Mouse (Mus musculus): ENCODE data around the gene Olfr629. TPM values are rescaled to one million over a fixed set of nuclear protein-coding genes. Genes with fewer than 3 reads are reported as not detected.
"Not testable (repeated sequence)": the region's sequence is repeated elsewhere in the genome, so short reads cannot be mapped to it uniquely, and the experiment has no call there.

Gene Olfr629
- polyA plus RNA-seq, 1 experiment from 2014 or later = not detected

GRCm38 (mm10) chr7:103730074-103730473, 14.7 kb downstream of the Olfr629 start, which contains the start of gene Olfr628:
Olfr628 (plus strand) TSS chr7:103730374.
- no peaks in the 10 kb centered on the region for H3K27me3 ChIP-seq (ENCODE audit: control insufficient read depth, insufficient read depth, low read length)
- no peak for ATAC-seq (ENCODE audit: insufficient read depth, low FRiP score)
- no peak within 1 kb of the TSS for H3K4me2 ChIP-seq (ENCODE audit: low read depth, low read length)
- no peak within 1 kb of the TSS for H3K4me3 ChIP-seq (replicated peaks; ENCODE audit: low read length)
- no peak within 1 kb of the TSS for H3K27ac ChIP-seq (ENCODE audit: low read length)
- no peaks in the 10 kb centered on the region for H3K9me3 ChIP-seq (replicated peaks; ENCODE audit: control insufficient read depth, low read length)
- WGBS = 85% methylated on average over 1 of the region's 1 CpGs
- H3K9ac ChIP-seq (ENCODE audit: low read length) = no peak within 1 kb of the TSS
- no peaks in the 10 kb centered on the region for H3K4me1 ChIP-seq (ENCODE audit: control insufficient read depth, insufficient read depth, low read length)
- no peaks in the 10 kb centered on the region for H3K36me3 ChIP-seq (ENCODE audit: control insufficient read depth, insufficient read depth, low read length)

- ATAC-seq (ENCODE audit: insufficient read depth, low FRiP score); H3K27me3 ChIP-seq (ENCODE audit: control insufficient read depth, insufficient read depth, low read length): not testable (repeated sequence)
- WGBS = 93% methylated on average over 1 of the region's 1 CpGs
These were observed 28.3 kb downstream of the Olfr629 start for GRCm38 (mm10) chr7:103716398-103716797.

GRCm38 (mm10) chr7:103714371-103714770, 30.4 kb downstream of the Olfr629 start, which contains the start of gene Olfr243:
Olfr243 (plus strand) TSS chr7:103714671.
- H3K4me2 ChIP-seq (ENCODE audit: low read depth, low read length) = no peak within 1 kb of the TSS
- no peaks in the 10 kb centered on the region for H3K4me1 ChIP-seq (ENCODE audit: control insufficient read depth, insufficient read depth, low read length)
- H3K27me3 ChIP-seq (ENCODE audit: control insufficient read depth, insufficient read depth, low read length) = no peaks in the 10 kb centered on the region
- H3K9ac ChIP-seq (ENCODE audit: low read length) = no peak within 1 kb of the TSS
- ATAC-seq (ENCODE audit: insufficient read depth, low FRiP score) = no peak
- no peak within 1 kb of the TSS for H3K27ac ChIP-seq (ENCODE audit: low read length)
- H3K36me3 ChIP-seq (ENCODE audit: control insufficient read depth, insufficient read depth, low read length) = no peaks in the 10 kb centered on the region
- H3K4me3 ChIP-seq (replicated peaks; ENCODE audit: low read length) = no peak within 1 kb of the TSS
- H3K9me3 ChIP-seq (replicated peaks; ENCODE audit: control insufficient read depth, low read length) = no peaks in the 10 kb centered on the region

More at GRCm38 (mm10) chr7:103716398-103716797, 28.3 kb downstream of the Olfr629 start:
- H3K36me3 ChIP-seq (ENCODE audit: control insufficient read depth, insufficient read depth, low read length); H3K9ac ChIP-seq (ENCODE audit: low read length); H3K27ac ChIP-seq (ENCODE audit: low read length); H3K4me3 ChIP-seq (replicated peaks; ENCODE audit: low read length); H3K9me3 ChIP-seq (replicated peaks; ENCODE audit: control insufficient read depth, low read length); H3K4me1 ChIP-seq (ENCODE audit: control insufficient read depth, insufficient read depth, low read length); H3K4me2 ChIP-seq (ENCODE audit: low read depth, low read length): not testable (repeated sequence)

GRCm38 (mm10) chr7:103712024-103712423, 32.7 kb downstream of the Olfr629 start:
- Histone ChIP-seq H3K9ac (ENCODE audit: low read length) (no peak overlapping the region), H3K9me3 (replicated peaks; ENCODE audit: control insufficient read depth, low read length) (no peaks in the 10 kb centered on the region), H3K4me2 (ENCODE audit: low read depth, low read length) (no peak overlapping the region), H3K36me3 (ENCODE audit: control insufficient read depth, insufficient read depth, low read length) (no peaks in the 10 kb centered on the region), H3K4me3 (replicated peaks; ENCODE audit: low read length) (no peak overlapping the region), H3K27me3 (ENCODE audit: control insufficient read depth, insufficient read depth, low read length) (no peaks in the 10 kb centered on the region), H3K4me1 (ENCODE audit: control insufficient read depth, insufficient read depth, low read length) (no peaks in the 10 kb centered on the region), H3K27ac (ENCODE audit: low read length) (no peak overlapping the region)
- ATAC-seq (ENCODE audit: insufficient read depth, low FRiP score) = no peak
- WGBS = 27% methylated on average over 2 of the region's 2 CpGs

- no peaks in the 10 kb centered on the region for H3K9me3 ChIP-seq (replicated peaks; ENCODE audit: control insufficient read depth, low read length)
- H3K27ac ChIP-seq (ENCODE audit: low read length) = no peak overlapping the region
- no peaks in the 10 kb centered on the region for H3K36me3 ChIP-seq (ENCODE audit: control insufficient read depth, insufficient read depth, low read length)
- H3K27me3 ChIP-seq (ENCODE audit: control insufficient read depth, insufficient read depth, low read length) = no peaks in the 10 kb centered on the region
- H3K4me3 ChIP-seq (replicated peaks; ENCODE audit: low read length) = no peak overlapping the region
- H3K4me2 ChIP-seq (ENCODE audit: low read depth, low read length) = no peak overlapping the region
- ATAC-seq (ENCODE audit: insufficient read depth, low FRiP score) = no peak
- WGBS = 83% methylated on average over 4 of the region's 4 CpGs
- no peaks in the 10 kb centered on the region for H3K4me1 ChIP-seq (ENCODE audit: control insufficient read depth, insufficient read depth, low read length)
- H3K9ac ChIP-seq (ENCODE audit: low read length) = no peak overlapping the region
These were observed 45.3 kb downstream of the Olfr629 start for GRCm38 (mm10) chr7:103699469-103699868.

Other genes starting within 250 kb of the Olfr629 start
- not detected in 2 replicates for gene Olfr609, start 246.9 kb downstream of the Olfr629 start, polyA plus RNA-seq (2015; fragmentation: Nextera tagmentation; extraction: Ambion mirVana)
- not detected in 2 replicates for gene Olfr610, start 232.8 kb downstream of the Olfr629 start, polyA plus RNA-seq (2015; fragmentation: Nextera tagmentation; extraction: Ambion mirVana)
- gene Olfr611, start 224.1 kb downstream of the Olfr629 start, polyA plus RNA-seq (2015; fragmentation: Nextera tagmentation; extraction: Ambion mirVana) = not detected in 2 replicates
- not detected in 2 replicates for gene Olfr612, start 202.2 kb downstream of the Olfr629 start, polyA plus RNA-seq (2015; fragmentation: Nextera tagmentation; extraction: Ambion mirVana)
- gene Olfr613, start 196.9 kb downstream of the Olfr629 start, polyA plus RNA-seq (2015; fragmentation: Nextera tagmentation; extraction: Ambion mirVana) = not detected in 2 replicates
- gene Olfr615, start 188.9 kb downstream of the Olfr629 start, polyA plus RNA-seq (2015; fragmentation: Nextera tagmentation; extraction: Ambion mirVana) = not detected in 2 replicates
- not detected in 2 replicates for gene Olfr616, start 175.8 kb downstream of the Olfr629 start, polyA plus RNA-seq (2015; fragmentation: Nextera tagmentation; extraction: Ambion mirVana)
- not detected in 2 replicates for gene Olfr617, start 171.9 kb downstream of the Olfr629 start, polyA plus RNA-seq (2015; fragmentation: Nextera tagmentation; extraction: Ambion mirVana)
- gene Olfr618, start 154.8 kb downstream of the Olfr629 start, polyA plus RNA-seq (2015; fragmentation: Nextera tagmentation; extraction: Ambion mirVana) = not detected in 2 replicates
- gene Olfr619, start 144.4 kb downstream of the Olfr629 start, polyA plus RNA-seq (2015; fragmentation: Nextera tagmentation; extraction: Ambion mirVana) = not detected in 2 replicates
- not detected in 2 replicates for gene Olfr620, start 132.4 kb downstream of the Olfr629 start, polyA plus RNA-seq (2015; fragmentation: Nextera tagmentation; extraction: Ambion mirVana)
- gene Olfr622, start 102.2 kb downstream of the Olfr629 start, polyA plus RNA-seq (2015; fragmentation: Nextera tagmentation; extraction: Ambion mirVana) = not detected in 2 replicates
- gene Olfr623, start 81.2 kb downstream of the Olfr629 start, polyA plus RNA-seq (2015; fragmentation: Nextera tagmentation; extraction: Ambion mirVana) = not detected in 2 replicates
- gene Olfr624, start 73.8 kb downstream of the Olfr629 start, polyA plus RNA-seq (2015; fragmentation: Nextera tagmentation; extraction: Ambion mirVana) = 0.04 and 0.05 TPM in 2 replicates
- not detected in 2 replicates for gene Olfr625-ps1, start 62.2 kb downstream of the Olfr629 start, polyA plus RNA-seq (2015; fragmentation: Nextera tagmentation; extraction: Ambion mirVana)
- not detected in 2 replicates for gene Olfr243, start 30.3 kb downstream of the Olfr629 start, polyA plus RNA-seq (2015; fragmentation: Nextera tagmentation; extraction: Ambion mirVana)
- gene Olfr628, start 14.6 kb downstream of the Olfr629 start, polyA plus RNA-seq (2015; fragmentation: Nextera tagmentation; extraction: Ambion mirVana) = not detected in 2 replicates
- not detected in 2 replicates for gene Olfr630, start 12.4 kb upstream of the Olfr629 start, polyA plus RNA-seq (2015; fragmentation: Nextera tagmentation; extraction: Ambion mirVana)
- gene Olfr69, start 26.7 kb upstream of the Olfr629 start, polyA plus RNA-seq (2015; fragmentation: Nextera tagmentation; extraction: Ambion mirVana) = not detected in 2 replicates
- gene Olfr68, start 34.8 kb upstream of the Olfr629 start, polyA plus RNA-seq (2015; fragmentation: Nextera tagmentation; extraction: Ambion mirVana) = not detected in 2 replicates
- gene Olfr67, start 46.9 kb upstream of the Olfr629 start, polyA plus RNA-seq (2015; fragmentation: Nextera tagmentation; extraction: Ambion mirVana) = not detected in 2 replicates
- gene Hbb-bt, start 69.1 kb upstream of the Olfr629 start, polyA plus RNA-seq (2015; fragmentation: Nextera tagmentation; extraction: Ambion mirVana) = 3,025 and 3,577 TPM in 2 replicates
- gene Hbb-bs, start 83.2 kb upstream of the Olfr629 start, polyA plus RNA-seq (2015; fragmentation: Nextera tagmentation; extraction: Ambion mirVana) = 8,981 and 9,755 TPM in 2 replicates
- not detected in 2 replicates for gene Hbb-bh2, start 95.6 kb upstream of the Olfr629 start, polyA plus RNA-seq (2015; fragmentation: Nextera tagmentation; extraction: Ambion mirVana)
- gene Hbb-bh1, start 98.2 kb upstream of the Olfr629 start, polyA plus RNA-seq (2015; fragmentation: Nextera tagmentation; extraction: Ambion mirVana) = 0.95 and 1.4 TPM in 2 replicates
- 35.5 and 42.6 TPM in 2 replicates for gene Hbb-y, start 108.3 kb upstream of the Olfr629 start, polyA plus RNA-seq (2015; fragmentation: Nextera tagmentation; extraction: Ambion mirVana)
- gene Olfr66, start 141.3 kb upstream of the Olfr629 start, polyA plus RNA-seq (2015; fragmentation: Nextera tagmentation; extraction: Ambion mirVana) = not detected in 2 replicates
- not detected in 2 replicates for gene Olfr64, start 149.5 kb upstream of the Olfr629 start, polyA plus RNA-seq (2015; fragmentation: Nextera tagmentation; extraction: Ambion mirVana)
- not detected in 2 replicates for gene Olfr65, start 158.5 kb upstream of the Olfr629 start, polyA plus RNA-seq (2015; fragmentation: Nextera tagmentation; extraction: Ambion mirVana)
- gene Olfr631, start 183.9 kb upstream of the Olfr629 start, polyA plus RNA-seq (2015; fragmentation: Nextera tagmentation; extraction: Ambion mirVana) = not detected in 2 replicates
- not detected in 2 replicates for gene Olfr632, start 189.4 kb upstream of the Olfr629 start, polyA plus RNA-seq (2015; fragmentation: Nextera tagmentation; extraction: Ambion mirVana)
- gene Olfr633, start 199.5 kb upstream of the Olfr629 start, polyA plus RNA-seq (2015; fragmentation: Nextera tagmentation; extraction: Ambion mirVana) = not detected in 2 replicates
- 0.01 TPM in 1 of 2 replicates, not detected in the other for gene Olfr635, start 226.2 kb upstream of the Olfr629 start, polyA plus RNA-seq (2015; fragmentation: Nextera tagmentation; extraction: Ambion mirVana)

Measured in stomach, embryonic 16.5 days (tissue).